Mouse (Mus musculus): Measurements from ENCODE around the gene Rrad.
A peak's percentile ranks its signal among the peaks of the same experiment; 100 is the strongest.
"Not testable (repeated sequence)": the region's sequence is repeated elsewhere in the genome, so short reads cannot be mapped to it uniquely, and the experiment has no call there.

The Rrad gene

DNA sequence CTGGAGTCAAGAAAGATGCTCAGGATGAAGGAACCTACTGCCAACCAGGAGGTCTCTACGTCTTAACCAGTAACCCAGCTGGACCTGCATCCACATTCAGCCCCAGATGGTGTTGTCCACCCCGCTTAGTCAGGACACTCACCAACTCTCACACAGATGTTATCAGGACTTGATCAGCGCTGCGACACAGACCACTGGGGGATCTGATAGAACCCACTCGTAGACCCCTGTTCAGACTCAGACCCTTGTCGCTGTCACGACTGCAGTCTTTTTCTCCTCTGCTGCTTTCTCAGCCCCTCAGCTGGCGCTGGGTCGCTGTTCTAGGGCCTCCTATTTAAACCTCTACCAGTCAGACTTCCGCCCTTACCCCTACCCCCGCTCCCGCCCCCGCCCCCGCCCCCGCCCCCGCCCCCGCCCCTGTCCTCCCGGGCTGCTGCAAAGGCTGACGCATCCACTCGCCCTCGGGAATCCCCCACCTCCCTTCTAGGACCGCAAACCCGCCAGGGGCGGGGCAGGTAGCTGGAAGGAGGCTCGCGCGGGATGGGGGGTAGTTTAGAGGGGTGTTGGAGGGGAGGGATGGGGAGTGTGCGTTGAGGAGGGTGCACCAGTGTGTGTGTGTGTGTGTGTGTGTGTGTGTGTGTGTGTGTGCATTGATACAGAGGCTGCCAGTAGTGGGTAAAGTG, at the start of gene Rrad:
Gene Rrad (minus strand): TSS at position 347 of the 683 bp plus-strand sequence.
- DNase-seq (ENCODE audit: low spot score) = peak; percentile 31

DNA sequence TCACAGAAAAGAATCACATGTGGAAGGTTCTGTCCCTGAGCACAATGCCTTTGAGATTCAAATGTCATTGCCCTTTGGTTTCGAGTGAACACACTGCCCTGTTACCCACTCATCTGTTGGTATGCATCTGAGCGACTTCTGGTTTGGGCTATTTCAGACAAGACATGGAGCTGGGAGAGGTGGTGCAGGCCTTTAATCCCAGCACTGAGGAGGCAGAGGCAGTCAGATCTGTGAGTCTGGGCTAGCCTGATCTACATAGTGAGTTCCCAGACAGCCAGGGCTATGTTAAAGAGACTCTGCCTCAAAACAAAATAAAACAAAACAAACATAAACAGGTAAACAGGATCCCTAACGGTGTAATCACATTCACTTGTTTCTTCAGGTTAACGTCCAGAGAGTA, 24.5 kb upstream of the Rrad start:
- no peak for DNase-seq (ENCODE audit: low spot score)

DNA sequence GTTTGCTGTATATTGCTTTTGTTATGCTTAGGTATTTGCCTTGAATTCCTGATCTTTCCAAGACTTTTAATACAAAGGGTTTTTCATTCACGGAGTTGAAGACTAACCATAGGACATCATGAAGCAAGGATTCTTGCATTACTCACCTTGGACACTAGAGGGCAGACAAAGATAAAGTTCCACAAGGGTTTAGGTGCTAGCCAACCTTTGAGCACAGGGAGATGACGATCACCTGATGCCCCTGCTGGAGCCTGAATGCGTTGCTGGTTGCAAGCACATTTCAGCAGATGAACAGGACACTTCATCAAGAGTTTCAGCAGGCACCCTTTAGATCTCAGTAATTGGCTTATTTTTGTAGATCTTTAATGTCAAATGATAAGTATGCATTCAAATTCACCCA, 23.9 kb upstream of the Rrad start:
- DNase-seq (ENCODE audit: low spot score) = peak; percentile 46

DNA sequence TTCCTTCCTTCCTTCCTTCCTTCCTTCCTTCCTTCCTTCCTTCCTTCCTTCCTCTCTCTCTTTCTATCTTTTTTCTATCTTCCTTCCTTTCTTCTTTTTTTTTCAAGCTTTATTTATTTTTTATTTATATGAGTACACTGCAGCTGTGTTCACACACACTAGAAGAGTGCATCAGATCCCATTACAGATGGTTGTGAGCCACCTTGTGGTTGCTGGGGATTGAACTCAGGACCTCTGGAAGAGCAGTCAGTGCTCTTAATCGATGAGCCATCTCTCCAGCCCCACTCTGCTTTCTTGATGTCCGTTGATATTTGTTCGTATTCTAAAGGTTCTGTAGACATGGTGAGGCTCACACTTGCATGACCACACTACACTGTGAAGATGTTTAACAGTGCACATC, 13.1 kb upstream of the Rrad start:
- DNase-seq (ENCODE audit: low spot score) = not testable (repeated sequence)

DNA sequence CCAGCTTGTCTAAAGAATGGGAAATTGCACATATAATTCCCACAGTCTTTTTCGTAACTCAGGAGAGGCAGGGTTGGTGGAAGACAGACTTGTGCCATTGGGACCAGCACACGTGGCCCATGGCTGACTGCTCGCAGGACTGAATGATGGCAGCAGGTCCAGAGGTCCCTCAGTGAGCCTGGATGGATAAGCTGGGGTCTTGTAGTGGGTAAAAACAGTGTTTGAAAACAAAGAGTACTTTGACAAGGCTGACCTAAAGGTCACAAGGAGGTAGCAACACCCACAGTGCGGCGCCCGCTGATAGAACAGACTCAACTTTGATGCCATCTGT, 11.2 kb upstream of the Rrad start:
- no peak for DNase-seq (ENCODE audit: low spot score)

DNA sequence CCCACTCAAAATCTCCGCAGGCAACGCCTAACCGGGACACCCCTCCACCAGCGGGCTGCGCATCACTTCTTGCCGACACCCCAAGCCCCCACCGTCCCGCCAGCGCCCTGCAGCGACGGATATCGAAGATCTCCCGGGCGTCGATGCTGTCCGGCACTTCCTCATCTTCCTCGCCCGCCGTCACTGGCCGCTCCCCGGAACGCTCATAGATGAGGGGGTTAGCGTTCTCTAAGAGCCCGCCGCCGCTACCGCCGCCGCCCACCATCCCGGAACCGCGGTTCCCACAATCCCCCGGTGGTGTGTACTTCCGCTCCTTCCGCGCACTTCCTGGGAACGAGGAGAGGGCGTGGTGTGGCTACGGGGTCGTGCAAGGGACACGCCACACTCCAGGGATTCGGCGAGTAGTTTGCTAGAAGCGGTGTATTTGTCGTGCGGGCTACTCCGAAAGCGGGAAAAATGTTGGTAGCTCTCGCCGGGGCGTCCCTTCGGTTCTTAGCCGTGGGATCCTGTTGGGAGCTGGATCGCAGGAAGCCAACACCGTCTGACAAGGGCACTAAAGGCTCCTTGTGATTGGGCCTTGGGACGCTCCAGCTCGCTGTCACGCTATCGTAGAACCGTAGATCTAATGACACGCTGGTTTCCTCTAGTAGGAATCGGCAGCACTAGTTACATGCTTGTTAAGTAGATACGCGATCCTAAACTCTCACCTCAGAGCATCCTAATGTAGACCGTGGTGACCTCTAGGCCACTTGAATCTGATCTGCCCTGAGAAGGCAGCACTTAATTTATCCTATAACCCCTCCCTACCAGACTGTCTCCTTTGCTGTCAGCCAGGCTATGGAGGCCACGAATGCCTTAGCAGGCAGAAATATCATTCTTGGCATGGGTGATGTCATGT, 10.5 kb upstream of the Rrad start, which contains the start of gene Ciao2b:
Gene Ciao2b (minus strand): TSS at position 540 of the 898 bp plus-strand sequence.
- DNase-seq (ENCODE audit: low spot score) = peak; percentile 88

DNA sequence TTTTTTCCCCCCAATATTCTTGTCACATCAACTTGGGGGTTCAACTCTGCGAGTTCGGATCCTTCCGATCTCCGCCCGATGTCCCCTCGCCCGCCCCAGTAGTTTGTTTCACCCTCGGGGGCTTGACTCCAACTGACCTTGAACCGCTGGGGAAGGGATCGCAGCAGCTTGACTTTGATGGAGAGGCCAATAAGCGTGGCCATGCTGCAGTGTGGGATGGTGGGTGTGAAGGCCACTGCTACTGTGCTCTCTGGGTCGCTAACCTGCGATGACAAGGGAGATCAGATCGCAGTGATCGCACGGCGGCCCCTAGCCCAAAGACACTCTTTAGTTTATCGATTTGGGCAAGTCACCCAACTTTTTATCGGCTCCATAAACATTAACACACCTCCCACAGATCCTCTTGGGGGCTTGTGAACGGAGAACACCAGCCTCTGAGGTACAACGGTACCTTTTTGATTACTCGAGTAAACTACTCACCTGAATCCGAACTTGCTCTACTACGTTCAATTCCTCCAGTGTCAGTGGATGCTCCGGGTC, 9.8 kb upstream of the Rrad start:
- DNase-seq (ENCODE audit: low spot score) = peak; percentile 6

DNA sequence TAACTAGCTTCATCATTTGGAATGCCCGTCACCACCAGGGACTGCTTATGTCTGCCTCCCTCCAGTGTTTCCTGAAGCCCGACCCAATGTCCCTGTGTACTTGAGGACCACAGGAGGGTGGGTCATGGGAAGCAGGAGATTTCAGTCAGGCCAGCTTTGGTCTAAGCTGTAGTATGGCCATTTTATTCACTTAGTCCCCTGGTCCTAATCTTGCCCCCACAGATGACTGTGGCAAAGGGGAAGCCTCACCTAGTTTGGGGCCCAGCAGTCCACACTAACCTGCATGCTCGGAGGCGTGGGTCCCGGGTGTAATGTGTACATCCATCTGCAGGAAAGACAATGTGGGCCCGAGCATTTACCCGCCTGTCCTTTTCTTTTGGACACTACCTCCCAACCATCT, 9.1 kb upstream of the Rrad start:
- peak; percentile 1 for DNase-seq (ENCODE audit: low spot score)

DNA sequence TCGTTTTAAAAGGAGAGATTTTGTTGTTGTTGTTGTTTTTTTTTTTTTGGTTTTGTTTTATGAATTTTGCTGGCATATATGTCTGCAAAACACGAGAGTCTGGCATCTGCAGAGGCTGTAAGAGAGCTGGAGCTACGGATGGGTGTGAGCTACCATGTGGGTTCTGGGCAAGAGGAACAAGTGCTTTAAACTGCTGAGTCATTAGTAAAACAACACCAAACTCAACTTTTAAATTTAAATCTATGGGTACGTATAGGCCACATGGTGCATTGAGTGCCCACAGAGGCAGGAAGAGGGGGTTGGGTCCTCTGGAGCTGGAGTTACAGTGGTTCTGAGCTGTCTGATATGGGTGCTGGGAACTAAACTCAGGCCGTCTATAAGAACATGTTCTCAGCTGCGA, 6.9 kb upstream of the Rrad start:
- DNase-seq (ENCODE audit: low spot score) = peak; percentile 2

DNA sequence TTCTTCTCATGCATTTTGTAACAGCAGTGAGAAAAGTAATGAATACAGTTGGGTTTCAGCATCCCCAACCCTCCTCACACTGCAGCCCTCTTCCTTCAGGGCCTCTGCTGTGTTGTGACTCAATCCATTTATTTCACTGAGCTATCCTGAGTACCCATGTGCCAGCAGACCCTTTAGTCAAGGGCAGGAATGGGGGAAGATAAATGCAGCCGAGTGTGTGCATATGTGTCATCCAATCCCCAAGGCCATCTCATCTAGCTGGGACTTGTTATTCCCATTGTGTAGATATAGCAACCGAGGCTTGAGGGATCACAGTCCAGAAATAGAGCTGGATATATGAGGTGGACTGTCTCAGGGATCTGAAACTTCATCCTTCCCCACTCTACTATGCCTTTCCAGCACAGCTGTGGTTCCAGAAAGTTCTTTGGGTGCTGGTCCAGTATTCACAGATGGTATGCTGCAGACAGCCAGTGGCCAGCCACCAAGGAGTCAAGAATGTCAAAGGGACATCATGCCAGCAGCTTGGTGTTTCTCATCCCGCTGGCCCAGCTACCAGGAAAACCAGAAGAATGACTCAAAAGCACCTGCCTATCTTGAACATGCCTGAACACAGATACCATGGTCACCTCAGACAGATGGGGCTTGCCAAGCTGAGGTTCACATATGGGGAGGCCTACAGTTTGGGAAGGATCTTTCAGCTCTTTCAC, 4.0 kb upstream of the Rrad start:
- no peak for DNase-seq (ENCODE audit: low spot score)

DNA sequence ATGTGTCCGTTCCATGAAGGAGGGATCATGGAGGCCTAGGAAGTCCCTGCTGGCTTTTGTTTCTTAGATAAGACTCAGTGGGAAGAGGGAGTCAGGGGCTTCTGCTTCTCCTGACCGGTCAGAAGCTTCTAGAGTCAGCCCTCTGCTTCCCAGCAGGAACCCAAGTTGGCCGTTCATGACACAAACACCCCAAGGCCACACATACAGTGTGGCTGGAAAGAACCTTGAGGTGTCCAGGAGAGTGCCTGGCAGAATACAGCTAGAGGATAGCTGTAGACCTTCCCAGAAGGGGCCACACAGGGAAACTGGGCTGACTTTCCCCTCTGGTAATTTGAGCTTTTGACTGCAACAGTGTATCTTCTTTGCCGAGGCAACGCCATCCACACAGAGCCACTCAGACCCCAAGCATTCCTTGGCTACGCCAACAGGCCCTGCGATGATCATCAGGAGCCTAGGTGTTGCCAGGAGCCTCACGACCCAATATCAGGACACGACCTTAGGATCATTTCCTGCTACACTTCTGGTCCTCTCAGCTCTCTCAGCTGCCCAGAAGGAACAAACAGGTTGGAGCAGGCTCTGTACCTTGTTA, 2.1 kb upstream of the Rrad start:
- peak; percentile 64 for DNase-seq (ENCODE audit: low spot score)

DNA sequence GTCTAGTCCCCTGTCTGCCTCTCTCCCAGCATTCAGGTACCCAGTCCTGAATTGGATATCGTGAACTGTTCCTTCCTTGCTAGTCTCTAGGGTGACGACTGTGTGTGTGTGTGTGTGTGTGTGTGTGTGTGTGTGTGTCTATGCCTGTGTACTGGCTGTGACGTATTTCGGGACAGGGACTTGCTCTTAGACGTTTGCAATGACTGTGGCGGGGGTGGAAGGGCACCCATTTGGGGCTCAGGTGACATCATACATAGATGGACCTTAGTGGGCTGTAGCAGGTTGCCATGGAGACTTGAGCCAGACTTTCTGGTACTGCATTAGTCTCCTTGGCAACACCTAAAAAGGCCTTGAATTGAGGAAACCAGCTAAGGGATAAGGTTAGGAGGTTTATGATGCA, 1.4 kb upstream of the Rrad start:
- no peak for DNase-seq (ENCODE audit: low spot score)

DNA sequence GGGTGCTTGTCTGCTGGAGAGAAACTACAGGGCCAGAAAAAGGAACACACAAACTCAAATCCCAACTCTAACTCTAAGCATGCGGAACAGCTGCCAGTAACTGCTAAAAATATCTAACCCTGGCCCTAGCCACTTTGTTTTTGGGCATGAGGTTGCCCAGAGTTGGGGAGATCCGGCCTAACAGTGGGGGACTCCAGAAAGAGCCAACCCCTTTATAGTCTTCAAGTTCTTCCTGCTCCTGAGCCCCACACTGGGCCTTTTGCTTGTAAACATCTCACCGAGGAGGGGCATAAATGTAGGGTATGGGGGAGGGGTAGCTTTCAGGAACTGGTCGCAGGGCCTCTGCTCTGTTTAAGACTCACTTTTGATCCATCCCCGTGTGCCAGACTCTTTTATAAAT, 848 bp upstream of the Rrad start:
- DNase-seq (ENCODE audit: low spot score) = no peak

DNA sequence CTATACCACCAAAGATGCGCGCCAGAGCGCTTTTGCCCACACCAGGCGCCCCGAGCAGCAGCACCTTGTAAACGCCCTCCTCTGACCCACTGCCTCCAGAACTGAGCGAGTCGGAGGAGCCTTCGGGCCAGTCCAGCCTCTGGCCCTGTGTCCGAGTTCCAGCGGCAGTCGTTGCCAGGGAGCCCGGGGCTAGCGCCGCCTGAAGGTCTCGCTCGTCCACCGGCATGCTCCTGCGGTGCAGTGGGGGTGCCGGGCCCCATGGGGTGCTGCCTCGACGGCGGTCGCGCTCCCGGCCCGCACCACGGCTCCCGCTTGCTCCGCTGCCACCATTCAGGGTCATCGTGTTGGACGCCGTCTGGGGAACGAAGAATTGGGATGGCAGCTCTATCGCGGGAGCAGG, 553 bp downstream of the Rrad start:
- no peak for DNase-seq (ENCODE audit: low spot score)

DNA sequence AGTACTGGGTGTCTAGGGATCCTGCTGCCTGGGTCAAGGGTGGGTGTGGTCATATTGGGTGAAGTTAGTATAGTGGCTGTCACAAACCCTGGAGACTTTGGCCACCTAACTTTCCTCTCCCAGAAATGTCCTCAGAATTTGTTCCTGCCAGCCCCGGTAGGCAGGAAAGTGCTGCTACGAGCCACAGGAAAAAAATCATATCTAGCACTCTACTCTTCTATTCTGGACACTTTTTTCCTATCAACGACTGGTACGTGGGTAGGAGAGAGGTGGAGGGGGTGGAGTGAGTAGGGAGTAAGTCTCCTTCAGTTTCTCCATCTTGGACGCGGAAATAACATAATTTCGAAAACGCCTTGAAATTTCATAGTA, 1.0 kb downstream of the Rrad start:
- no peak for DNase-seq (ENCODE audit: low spot score)

DNA sequence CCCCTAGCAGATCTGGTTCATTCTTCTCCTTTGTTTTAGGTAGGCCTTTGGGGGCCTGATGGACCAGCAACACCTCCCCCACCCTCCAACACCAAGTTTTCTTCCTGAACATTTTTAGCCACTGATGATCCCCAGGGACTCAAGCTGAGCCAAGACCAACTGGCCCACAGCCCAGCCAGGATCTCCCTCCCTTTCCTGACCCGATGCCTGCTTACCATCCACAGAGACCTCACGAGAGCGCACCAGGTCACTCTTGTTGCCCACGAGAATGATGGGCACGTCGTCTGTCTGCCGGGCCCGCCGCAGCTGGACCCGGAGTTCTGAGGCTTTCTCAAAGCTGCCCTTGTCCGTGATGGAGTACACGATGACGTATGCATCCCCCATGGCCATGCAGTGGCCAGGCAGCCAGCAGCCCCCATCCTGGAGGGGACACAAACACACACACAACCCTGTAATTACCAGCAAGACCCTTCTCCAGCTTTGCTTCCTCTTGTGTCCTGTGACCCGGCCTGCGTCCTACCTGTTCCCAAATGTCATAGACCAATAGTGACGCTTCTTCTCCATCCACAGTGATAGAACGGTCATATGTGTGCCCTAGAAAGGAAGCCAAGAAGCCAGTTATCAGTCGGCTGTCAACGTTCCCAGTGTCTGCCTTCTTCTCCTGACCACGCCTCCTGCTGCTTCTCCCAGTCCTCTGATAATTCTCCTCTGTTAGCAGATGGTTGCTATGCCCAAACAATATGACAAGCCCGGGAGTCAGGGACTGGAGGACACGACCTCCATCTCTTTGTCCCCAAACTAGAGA, 1.6 kb downstream of the Rrad start:
- no peak for DNase-seq (ENCODE audit: low spot score)

DNA sequence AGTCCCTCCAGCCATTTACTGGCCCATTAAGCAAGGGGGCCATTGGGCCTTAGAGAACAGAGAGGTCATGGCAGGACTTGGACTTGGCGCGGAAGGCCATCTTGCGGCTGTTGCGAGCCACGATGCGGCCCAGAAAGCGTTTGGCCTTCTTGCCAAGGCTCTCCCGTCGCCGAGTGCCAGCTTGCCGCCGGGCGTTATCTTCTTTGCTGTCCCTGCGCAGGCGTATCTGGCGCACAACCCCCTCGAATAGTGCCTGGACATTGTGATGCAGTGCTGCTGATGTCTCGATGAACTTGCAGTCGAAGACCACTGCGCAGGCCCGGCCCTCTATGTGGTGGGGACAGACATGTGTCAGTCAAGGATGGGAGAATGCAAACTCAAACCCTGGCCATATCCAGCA, 2.7 kb downstream of the Rrad start:
- DNase-seq (ENCODE audit: low spot score) = no peak

DNA sequence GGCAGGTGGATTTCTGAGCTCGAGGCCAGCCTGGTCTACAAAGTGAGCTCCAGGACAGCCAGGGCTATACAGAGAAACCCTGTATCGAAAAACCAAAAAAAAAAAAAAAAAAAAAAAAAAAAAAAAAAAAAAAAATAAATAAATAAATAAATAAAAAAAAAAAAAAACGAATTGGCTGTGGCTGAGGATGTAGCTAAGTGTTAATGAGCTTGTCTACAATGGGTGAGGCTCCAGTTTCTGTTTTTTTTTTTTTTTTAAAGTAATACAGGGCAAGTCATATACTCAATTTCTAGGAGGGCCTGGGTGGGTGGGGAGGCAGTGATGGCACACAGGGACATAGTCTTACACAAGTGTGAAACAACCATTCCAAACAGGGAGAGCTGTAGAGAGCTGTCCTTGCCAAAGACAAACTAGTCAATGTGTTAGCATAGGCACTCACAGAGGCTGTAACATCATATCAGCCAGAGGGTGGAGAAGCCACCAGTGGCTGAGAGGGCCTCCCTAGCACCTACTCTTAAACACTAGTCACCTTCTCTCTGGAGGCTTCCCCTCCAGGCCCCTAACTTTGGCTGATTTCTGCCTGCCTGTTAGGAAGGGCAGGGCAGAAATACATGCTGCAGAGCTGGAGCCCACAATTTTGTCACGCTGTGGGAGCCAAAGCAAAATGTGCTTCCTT, 3.9 kb downstream of the Rrad start:
- no peak for DNase-seq (ENCODE audit: low spot score)

DNA sequence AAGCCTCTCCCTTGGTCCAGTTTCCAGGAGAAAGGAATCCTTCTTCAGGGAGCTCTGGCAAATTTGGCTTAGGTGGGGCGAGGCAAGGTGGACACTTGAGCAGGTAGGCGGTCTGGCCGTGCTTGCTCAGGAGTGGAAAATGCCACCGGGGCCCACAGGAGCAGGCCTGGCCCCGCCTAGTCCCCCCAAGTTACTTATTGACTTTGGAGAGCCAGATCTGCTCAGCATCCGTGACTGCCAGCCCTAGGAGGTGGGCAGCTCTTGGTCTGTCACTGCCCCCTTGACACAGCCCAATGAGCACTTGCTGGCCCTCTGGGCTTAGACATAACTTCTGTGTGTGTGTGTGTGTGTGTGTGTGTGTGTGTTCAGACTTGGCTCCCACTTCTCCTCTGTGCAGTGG, 7.0 kb downstream of the Rrad start, which contains the start of gene Cdh16:
Gene Cdh16 (minus strand): TSS at position 236 of the 400 bp plus-strand sequence.
- DNase-seq (ENCODE audit: low spot score) = no peak

DNA sequence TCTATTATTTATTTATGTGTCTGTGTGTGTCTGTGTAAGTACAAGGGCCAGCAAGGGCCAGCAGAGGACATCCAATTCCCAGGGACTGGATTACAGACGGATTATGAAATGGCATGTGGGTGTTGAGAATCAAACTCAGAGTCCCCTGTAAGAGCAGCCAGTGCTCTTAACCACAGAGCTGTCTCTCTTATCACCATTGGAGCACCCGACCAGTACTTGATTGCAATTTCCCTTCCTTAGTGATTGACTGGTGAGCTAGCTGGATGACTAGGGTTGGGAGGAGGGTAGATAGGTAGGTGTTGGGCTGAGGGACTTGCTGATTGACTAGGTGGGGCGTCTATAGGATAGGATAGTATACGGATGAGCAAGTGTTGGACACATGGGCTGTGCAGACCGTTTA, 10.4 kb downstream of the Rrad start:
- no peak for DNase-seq (ENCODE audit: low spot score)

DNA sequence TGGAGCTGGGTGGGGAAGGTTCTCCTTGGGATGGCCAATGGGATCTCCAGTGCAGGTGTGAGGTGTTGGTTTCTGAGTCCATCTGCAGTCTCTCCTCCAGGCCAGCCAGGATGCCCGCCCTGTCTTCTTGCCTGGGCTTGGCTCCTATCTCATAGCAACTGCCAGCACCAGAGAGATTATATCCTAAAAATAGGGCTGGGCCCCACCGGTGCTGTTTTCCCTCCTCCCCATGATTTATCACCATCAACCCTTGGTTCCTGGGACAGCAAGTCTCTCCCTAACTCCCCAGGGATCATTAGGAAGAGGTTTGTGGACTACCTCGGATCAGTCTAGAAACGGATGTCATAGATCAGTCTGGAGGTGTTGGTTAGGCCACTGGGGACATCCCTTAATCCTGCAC, 18.0 kb downstream of the Rrad start:
- DNase-seq (ENCODE audit: low spot score) = no peak
